Mouse (Mus musculus): Measurements from ENCODE around the gene BC048562. TPM values are rescaled to one million over a fixed set of nuclear protein-coding genes. Genes with fewer than 3 reads are reported as not detected.
A peak's percentile ranks its signal among the peaks of the same experiment; 100 is the strongest.

Gene BC048562
- polyA plus RNA-seq, 1 experiment from 2014 or later = not detected

- no peak for DNase-seq (ENCODE audit: low spot score)
- 78% methylated on average over 4 of the region's 4 CpGs for WGBS
- Histone ChIP-seq H3K4me3 (no peak overlapping the region), H3K4me1 (no peaks in the 10 kb centered on the region), H3K36me3 (peaks cover 30% of the 10 kb centered on the region), H3K9me3 (replicated peaks) (no peaks in the 10 kb centered on the region), H3K27ac (no peak overlapping the region), H3K27me3 (ENCODE audit: low read depth, poor library complexity, severe bottlenecking) (no peaks in the 10 kb centered on the region)
Observed at GRCm38 (mm10) chr9:108469845-108470244, 33.6 kb downstream of the BC048562 start.

- H3K27me3 ChIP-seq (ENCODE audit: low read depth, poor library complexity, severe bottlenecking) = no peaks in the 10 kb centered on the region
- no peaks in the 10 kb centered on the region for H3K36me3 ChIP-seq
- H3K9me3 ChIP-seq (replicated peaks) = no peaks in the 10 kb centered on the region
- no peak overlapping the region for H3K4me3 ChIP-seq
- DNase-seq (ENCODE audit: low spot score) = no peak
- 45% methylated on average over 1 of the region's 1 CpGs for WGBS
- H3K4me1 ChIP-seq = peaks cover 12% of the 10 kb centered on the region
- no peak overlapping the region for H3K27ac ChIP-seq
Observed at GRCm38 (mm10) chr9:108474528-108474927, 38.2 kb downstream of the BC048562 start.

GRCm38 (mm10) chr9:108478638-108479156 is 42.4 kb downstream of the BC048562 start:
- peak overlapping the region; percentile 60 for H3K4me3 ChIP-seq
- H3K4me1 ChIP-seq = peaks cover 30% of the 10 kb centered on the region
- peak overlapping the region; percentile 89 for H3K27ac ChIP-seq
- WGBS = under 1% methylated on average over 20 of the region's 20 CpGs
- H3K36me3 ChIP-seq = peaks cover 29% of the 10 kb centered on the region
- no peaks in the 10 kb centered on the region for H3K9me3 ChIP-seq (replicated peaks)
- peak; percentile 89 for DNase-seq (ENCODE audit: low spot score)
- H3K27me3 ChIP-seq (ENCODE audit: low read depth, poor library complexity, severe bottlenecking) = no peaks in the 10 kb centered on the region

GRCm38 (mm10) chr9:108479241-108479640 is 43.0 kb downstream of the BC048562 start:
- DNase-seq (ENCODE audit: low spot score) = peak; percentile 61

GRCm38 (mm10) chr9:108479721-108480351 is 43.6 kb downstream of the BC048562 start, which contains the start of gene Lamb2:
TSS of gene Lamb2 (plus strand) at chr9:108479736.
- peak within 1 kb of the TSS; percentile 89 for H3K27ac ChIP-seq
- H3K9me3 ChIP-seq (replicated peaks) = no peaks in the 10 kb centered on the region
- DNase-seq (ENCODE audit: low spot score) = peak; percentile 57
- 13% methylated on average over 10 of the region's 10 CpGs for WGBS
- H3K4me1 ChIP-seq = peaks cover 30% of the 10 kb centered on the region
- H3K36me3 ChIP-seq = peaks cover 40% of the 10 kb centered on the region
- H3K4me3 ChIP-seq = peak within 1 kb of the TSS; percentile 60
- H3K27me3 ChIP-seq (ENCODE audit: low read depth, poor library complexity, severe bottlenecking) = no peaks in the 10 kb centered on the region

More at GRCm38 (mm10) chr9:108479241-108479640, 43.0 kb downstream of the BC048562 start:
- 44% methylated on average over 11 of the region's 11 CpGs for WGBS
- Histone ChIP-seq H3K27me3 (ENCODE audit: low read depth, poor library complexity, severe bottlenecking) (no peaks in the 10 kb centered on the region), H3K27ac (peak overlapping the region; percentile 89), H3K4me1 (peaks cover 30% of the 10 kb centered on the region), H3K36me3 (peaks cover 35% of the 10 kb centered on the region), H3K9me3 (replicated peaks) (no peaks in the 10 kb centered on the region), H3K4me3 (peak overlapping the region; percentile 60)

GRCm38 (mm10) chr9:108480813-108481519 is 44.7 kb downstream of the BC048562 start:
- Histone ChIP-seq H3K27ac (peak overlapping the region; percentile 89; the same call in 1 of the 2 replicates), H3K27me3 (ENCODE audit: low read depth, poor library complexity, severe bottlenecking) (no peaks in the 10 kb centered on the region), H3K36me3 (peaks cover 51% of the 10 kb centered on the region), H3K4me1 (peaks cover 30% of the 10 kb centered on the region), H3K9me3 (replicated peaks) (no peaks in the 10 kb centered on the region), H3K4me3 (peak overlapping the region; percentile 60)
- 94% methylated on average over 28 of the region's 28 CpGs for WGBS
- no peak for DNase-seq (ENCODE audit: low spot score)

GRCm38 (mm10) chr9:108481520-108482210 is 45.4 kb downstream of the BC048562 start:
- H3K36me3 ChIP-seq = peaks cover 58% of the 10 kb centered on the region
- no peak overlapping the region for H3K27ac ChIP-seq
- H3K4me3 ChIP-seq = no peak overlapping the region
- no peaks in the 10 kb centered on the region for H3K27me3 ChIP-seq (ENCODE audit: low read depth, poor library complexity, severe bottlenecking)
- DNase-seq (ENCODE audit: low spot score) = no peak
- WGBS = 92% methylated on average over 19 of the region's 19 CpGs
- H3K9me3 ChIP-seq (replicated peaks) = no peaks in the 10 kb centered on the region
- peaks cover 30% of the 10 kb centered on the region for H3K4me1 ChIP-seq

- H3K36me3 ChIP-seq = peaks cover 73% of the 10 kb centered on the region
Observed at GRCm38 (mm10) chr9:108483051-108483790, 46.9 kb downstream of the BC048562 start.

GRCm38 (mm10) chr9:108484021-108484420 is 47.7 kb downstream of the BC048562 start:
- Histone ChIP-seq H3K27me3 (ENCODE audit: low read depth, poor library complexity, severe bottlenecking) (no peaks in the 10 kb centered on the region), H3K9me3 (replicated peaks) (no peaks in the 10 kb centered on the region), H3K36me3 (peaks cover 81% of the 10 kb centered on the region), H3K4me1 (peaks cover 23% of the 10 kb centered on the region), H3K27ac (no peak overlapping the region), H3K4me3 (no peak overlapping the region)
- no peak for DNase-seq (ENCODE audit: low spot score)
- 93% methylated on average over 15 of the region's 15 CpGs for WGBS

More at GRCm38 (mm10) chr9:108483051-108483790, 46.9 kb downstream of the BC048562 start:
- H3K27ac ChIP-seq = no peak overlapping the region
- peaks cover 30% of the 10 kb centered on the region for H3K4me1 ChIP-seq
- no peaks in the 10 kb centered on the region for H3K27me3 ChIP-seq (ENCODE audit: low read depth, poor library complexity, severe bottlenecking)
- H3K4me3 ChIP-seq = no peak overlapping the region
- no peak for DNase-seq (ENCODE audit: low spot score)
- 94% methylated on average over 18 of the region's 18 CpGs for WGBS
- no peaks in the 10 kb centered on the region for H3K9me3 ChIP-seq (replicated peaks)

- Histone ChIP-seq H3K4me3 (no peak overlapping the region), H3K27me3 (ENCODE audit: low read depth, poor library complexity, severe bottlenecking) (no peaks in the 10 kb centered on the region), H3K9me3 (replicated peaks) (no peaks in the 10 kb centered on the region), H3K27ac (no peak overlapping the region), H3K4me1 (peaks cover 21% of the 10 kb centered on the region), H3K36me3 (peaks cover 93% of the 10 kb centered on the region)
- DNase-seq (ENCODE audit: low spot score) = no peak
- WGBS = 94% methylated on average over 19 of the region's 19 CpGs
Observed at GRCm38 (mm10) chr9:108485301-108485875, 49.1 kb downstream of the BC048562 start.

- Histone ChIP-seq H3K27ac (no peak overlapping the region), H3K4me3 (no peak overlapping the region), H3K27me3 (ENCODE audit: low read depth, poor library complexity, severe bottlenecking) (no peaks in the 10 kb centered on the region), H3K9me3 (replicated peaks) (no peaks in the 10 kb centered on the region), H3K36me3 (peaks cover 84% of the 10 kb centered on the region), H3K4me1 (peaks cover 21% of the 10 kb centered on the region)
- DNase-seq (ENCODE audit: low spot score) = no peak
- 93% methylated on average over 8 of the region's 8 CpGs for WGBS
Observed at GRCm38 (mm10) chr9:108486973-108487530, 50.8 kb downstream of the BC048562 start.

- H3K27me3 ChIP-seq (ENCODE audit: low read depth, poor library complexity, severe bottlenecking) = no peaks in the 10 kb centered on the region
- 95% methylated on average over 17 of the region's 17 CpGs for WGBS
- H3K4me1 ChIP-seq = peaks cover 26% of the 10 kb centered on the region
- H3K4me3 ChIP-seq = no peak overlapping the region
- DNase-seq (ENCODE audit: low spot score) = no peak
- H3K36me3 ChIP-seq = peaks cover 84% of the 10 kb centered on the region
- H3K9me3 ChIP-seq (replicated peaks) = no peaks in the 10 kb centered on the region
- no peak overlapping the region for H3K27ac ChIP-seq
Observed at GRCm38 (mm10) chr9:108488403-108488802, 52.1 kb downstream of the BC048562 start.
